Mouse (Mus musculus) liver, adult 2 months (tissue): ENCODE data around the gene Impg2.

Source experiments
- CTCF ChIP-seq: fragments of 200-500 bp; IDR thresholded peaks from 2 replicates; pipeline ENCODE4 v1.5.1; 2011; ENCODE audit warnings: low read depth, low read length, control low read depth
- POLR2A ChIP-seq: fragments of 200-500 bp; IDR thresholded peaks from 2 replicates; pipeline ENCODE4 v1.6.1; 2011; ENCODE audit warnings: low read length, control low read depth; ENCODE audit not compliant: insufficient read depth; ENCODE audit errors: extremely low read depth

DNA sequence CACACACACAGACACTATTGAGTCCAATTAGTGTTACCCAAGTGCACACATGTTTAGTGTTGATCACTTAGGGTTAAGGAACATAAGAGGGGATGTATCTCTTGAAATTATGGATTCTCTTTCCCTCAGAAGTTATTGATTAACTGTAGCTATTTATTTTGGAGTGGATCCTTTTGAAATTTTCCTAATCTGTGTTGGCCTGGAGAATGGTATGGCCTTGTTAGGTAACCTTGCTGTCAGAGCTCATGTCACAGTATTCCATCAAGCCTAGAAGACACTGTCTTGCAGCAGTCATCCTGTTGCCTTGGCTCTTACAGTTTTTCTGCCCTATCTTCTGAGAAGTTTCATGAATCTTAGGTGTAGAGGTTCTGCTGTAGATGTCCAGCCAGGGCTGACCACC is 75.6 kb downstream of the Impg2 start:
- no peak for TF ChIP-seq CTCF
- no peak for TF ChIP-seq POLR2A
